Mouse (Mus musculus) bone marrow, adult 2 months (tissue): ENCODE results near the gene Negr1.

ENCODE experiments used
- CTCF ChIP-seq: fragments of 200-500 bp; IDR thresholded peaks from 2 replicates; pipeline ENCODE4 v1.5.1; 2011; ENCODE audit warnings: low read length, control low read depth; ENCODE audit not compliant: control insufficient read depth, insufficient read depth
- POLR2A ChIP-seq: fragments of 200-500 bp; IDR thresholded peaks from 2 replicates; pipeline ENCODE4 v1.6.1; 2011; ENCODE audit warnings: low read depth, mild to moderate bottlenecking, control low read depth, low read length, borderline replicate concordance; ENCODE audit not compliant: control insufficient read depth

GRCm38 (mm10) chr3:156772057-156772456 is 210.5 kb downstream of the Negr1 start:
- TF ChIP-seq POLR2A (no peak), CTCF (no peak)
